Mouse (Mus musculus) adrenal gland, adult 2 months (tissue): ENCODE data around the gene Gzmg. TPM values are rescaled to one million over a fixed set of nuclear protein-coding genes. Genes with fewer than 3 reads are reported as not detected.

Source experiments
- polyA plus RNA-seq: library from polyadenylated mRNA; depleted of rRNA; stranded (reverse); fragments of >200 nt; gene quantifications from 2 replicates; pipeline ENCODE4 v1.2.3, GENCODE M21; 2012; rRNA removed
- total RNA-seq, 2 experiments: library from RNA; stranded (reverse); gene quantifications; 2 replicates each; pipeline ENCODE4 v1.2.3; 2021

The Gzmg gene
- total and polyA plus RNA-seq, 3 experiments: not detected

Other genes with a start within 250 kb of the Gzmg start
- 1 to 10 TPM; 2.3 TPM for gene Cma1, start 214.9 kb downstream of the Gzmg start, total RNA-seq
- 0.85 and 1.1 TPM in 2 replicates for gene Cma1, start 214.9 kb downstream of the Gzmg start, polyA plus RNA-seq
- under 1 TPM in 1 of 2 experiments, not detected in 1; 0.35 TPM for gene Cma2, start 208.6 kb downstream of the Gzmg start, total RNA-seq
- gene Cma2, start 208.6 kb downstream of the Gzmg start, polyA plus RNA-seq: not detected in 2 replicates
- gene Mcpt1, start 141.6 kb downstream of the Gzmg start, total RNA-seq: not detected
- gene Mcpt1, start 141.6 kb downstream of the Gzmg start, polyA plus RNA-seq: not detected in 2 replicates
- not detected for gene Mcpt9, start 129.1 kb downstream of the Gzmg start, total RNA-seq
- gene Mcpt9, start 129.1 kb downstream of the Gzmg start, polyA plus RNA-seq: not detected in 2 replicates
- not detected for gene Mcpt2, start 117.5 kb downstream of the Gzmg start, total RNA-seq
- 0.09 TPM in 1 of 2 replicates, not detected in the other for gene Mcpt2, start 117.5 kb downstream of the Gzmg start, polyA plus RNA-seq
- gene Mcpt4, start 97.3 kb downstream of the Gzmg start, total RNA-seq: 1 to 10 TPM; 1.1 to 1.6 TPM
- gene Mcpt4, start 97.3 kb downstream of the Gzmg start, polyA plus RNA-seq: 1.00 and 1.3 TPM in 2 replicates
- gene Mcpt8, start 74.3 kb downstream of the Gzmg start, total RNA-seq: not detected
- not detected in 2 replicates for gene Mcpt8, start 74.3 kb downstream of the Gzmg start, polyA plus RNA-seq
- gene Ctsg, start 57.0 kb downstream of the Gzmg start, total RNA-seq: not detected
- gene Ctsg, start 57.0 kb downstream of the Gzmg start, polyA plus RNA-seq: not detected in 2 replicates
- gene Gzme, start 39.0 kb downstream of the Gzmg start, total RNA-seq: not detected
- not detected in 2 replicates for gene Gzme, start 39.0 kb downstream of the Gzmg start, polyA plus RNA-seq
- gene Gzmd, start 27.0 kb downstream of the Gzmg start, total RNA-seq: not detected
- not detected in 2 replicates for gene Gzmd, start 27.0 kb downstream of the Gzmg start, polyA plus RNA-seq
- not detected for gene Gzmn, start 15.0 kb upstream of the Gzmg start, total RNA-seq
- gene Gzmn, start 15.0 kb upstream of the Gzmg start, polyA plus RNA-seq: not detected in 2 replicates
- gene Gzmf, start 51.8 kb upstream of the Gzmg start, total RNA-seq: not detected
- gene Gzmf, start 51.8 kb upstream of the Gzmg start, polyA plus RNA-seq: not detected in 2 replicates
- not detected for gene Gzmc, start 75.1 kb upstream of the Gzmg start, total RNA-seq
- not detected in 2 replicates for gene Gzmc, start 75.1 kb upstream of the Gzmg start, polyA plus RNA-seq
- under 1 TPM in 1 of 2 experiments, not detected in 1; 0.35 TPM for gene Gzmb, start 102.7 kb upstream of the Gzmg start, total RNA-seq
- 0.16 and 0.30 TPM in 2 replicates for gene Gzmb, start 102.7 kb upstream of the Gzmg start, polyA plus RNA-seq
- 1 to 10 TPM in 1 of 2 experiments, not detected in 1; 2.0 TPM for gene Atp12a, start 205.5 kb upstream of the Gzmg start, total RNA-seq
- gene Atp12a, start 205.5 kb upstream of the Gzmg start, polyA plus RNA-seq: 0.03 TPM in 1 of 2 replicates, not detected in the other
- under 1 TPM; 0.69 to 0.84 TPM for gene Rnf17, start 243.0 kb upstream of the Gzmg start, total RNA-seq
- gene Rnf17, start 243.0 kb upstream of the Gzmg start, polyA plus RNA-seq: 0.02 TPM in 1 of 2 replicates, not detected in the other